Mouse (Mus musculus) embryonic facial prominence, embryonic 15.5 days (tissue): ENCODE data around the gene Sorbs1. TPM values are rescaled to one million over a fixed set of nuclear protein-coding genes. Genes with fewer than 3 reads are reported as not detected.

ENCODE experiments used
- ATAC-seq: fragments of 200-750 bp; cut with Nextera tagmentation; 2 replicates; pipeline ENCODE4 v1.8.0; 2017; ENCODE audit warnings: low read depth, moderate TSS enrichment; ENCODE audit not compliant: insufficient number of reproducible peaks, low FRiP score, low TSS enrichment
- H3K27ac ChIP-seq: fragments of 300-500 bp; sonication (generic); replicated peaks from 2 replicates; pipeline ENCODE4 v1.5.1; 2015; ENCODE audit warnings: mild to moderate bottlenecking, inconsistent platforms
- H3K27me3 ChIP-seq: fragments of 300-500 bp; sonication (generic); 2 replicates; pipeline ENCODE4 v1.6.1; 2015; ENCODE audit warnings: inconsistent platforms
- H3K36me3 ChIP-seq: fragments of 300-500 bp; sonication (generic); 2 replicates; pipeline ENCODE4 v1.6.1; 2015; ENCODE audit warnings: mild to moderate bottlenecking, inconsistent platforms
- H3K4me1 ChIP-seq: fragments of 300-500 bp; sonication (generic); 2 replicates; pipeline ENCODE4 v1.6.1; 2015; ENCODE audit warnings: inconsistent platforms
- H3K4me2 ChIP-seq: fragments of 300-500 bp; sonication (generic); replicated peaks from 2 replicates; pipeline ENCODE4 v1.6.1; 2015; ENCODE audit warnings: mild to moderate bottlenecking, inconsistent platforms
- H3K4me3 ChIP-seq: fragments of 300-500 bp; sonication (generic); replicated peaks from 2 replicates; pipeline ENCODE4 v1.5.1; 2015; ENCODE audit warnings: mild to moderate bottlenecking, inconsistent platforms
- H3K9ac ChIP-seq: fragments of 300-500 bp; sonication (generic); 2 replicates; pipeline ENCODE4 v1.6.1; 2015; ENCODE audit warnings: inconsistent platforms
- H3K9me3 ChIP-seq: fragments of 300-500 bp; sonication (generic); replicated peaks from 2 replicates; pipeline ENCODE4 v1.6.1; 2016; ENCODE audit warnings: inconsistent platforms
- WGBS: fragments of 180-500 bp; shearing (Covaris S2); methylation state at CpG from one replicate; pipeline ENCODE4 v1.1.7; 2015; 5-methylcytosine and 5-hydroxymethylcytosine counted together
- polyA plus RNA-seq: library from polyadenylated mRNA; unstranded; fragments of >200 nt; fragmentation: Nextera tagmentation; extraction: Ambion mirVana; gene quantifications from 2 replicates; pipeline ENCODE4 v1.2.1, GENCODE M21; 2015

Gene Sorbs1
- polyA plus RNA-seq, 1 experiment from 2014 or later, result 55.6 TPM

- Histone ChIP-seq H3K4me3 (no peak overlapping the region), H3K4me1 (no peaks in the 10 kb centered on the region), H3K27ac (no peak overlapping the region), H3K4me2 (no peak overlapping the region), H3K27me3 (no peaks in the 10 kb centered on the region), H3K36me3 (no peaks in the 10 kb centered on the region), H3K9me3 (no peaks in the 10 kb centered on the region), H3K9ac (no peak overlapping the region)
- 92% methylated on average over 11 of the region's 11 CpGs for WGBS
- ATAC-seq, result no peak
Measured at GRCm38 (mm10) chr19:40314252-40314651, 199.3 kb downstream of the Sorbs1 start.

- H3K27ac ChIP-seq, result no peak overlapping the region
- WGBS, result 91% methylated on average over 8 of the region's 8 CpGs
- no peaks in the 10 kb centered on the region for H3K27me3 ChIP-seq
- no peak overlapping the region for H3K4me2 ChIP-seq
- H3K4me1 ChIP-seq, result no peaks in the 10 kb centered on the region
- H3K4me3 ChIP-seq, result no peak overlapping the region
- H3K36me3 ChIP-seq, result no peaks in the 10 kb centered on the region
- no peaks in the 10 kb centered on the region for H3K9me3 ChIP-seq
- no peak for ATAC-seq
- no peak overlapping the region for H3K9ac ChIP-seq
Measured at GRCm38 (mm10) chr19:40311631-40312030, 201.9 kb downstream of the Sorbs1 start.

- Histone ChIP-seq H3K9ac (no peak overlapping the region), H3K27ac (no peak overlapping the region), H3K4me1 (no peaks in the 10 kb centered on the region), H3K27me3 (no peaks in the 10 kb centered on the region), H3K4me3 (no peak overlapping the region), H3K4me2 (no peak overlapping the region), H3K36me3 (no peaks in the 10 kb centered on the region), H3K9me3 (no peaks in the 10 kb centered on the region)
- peak; percentile 71; the same call in 1 of the 2 replicates for ATAC-seq
- 88% methylated on average over 15 of the region's 15 CpGs for WGBS
Measured at GRCm38 (mm10) chr19:40310410-40311130, 203.0 kb downstream of the Sorbs1 start.

GRCm38 (mm10) chr19:40309911-40310310 lies 203.7 kb downstream of the Sorbs1 start:
- 90% methylated on average over 12 of the region's 12 CpGs for WGBS

GRCm38 (mm10) chr19:40307550-40307949 lies 206.0 kb downstream of the Sorbs1 start:
- Histone ChIP-seq H3K9ac (no peak overlapping the region), H3K9me3 (no peaks in the 10 kb centered on the region), H3K27me3 (no peaks in the 10 kb centered on the region), H3K36me3 (no peaks in the 10 kb centered on the region), H3K4me3 (no peak overlapping the region), H3K27ac (no peak overlapping the region), H3K4me1 (peaks cover 7% of the 10 kb centered on the region), H3K4me2 (no peak overlapping the region)
- no peak for ATAC-seq
- WGBS, result 71% methylated on average over 7 of the region's 7 CpGs

More at GRCm38 (mm10) chr19:40309911-40310310, 203.7 kb downstream of the Sorbs1 start:
- no peaks in the 10 kb centered on the region for H3K27me3 ChIP-seq
- no peak for ATAC-seq
- no peak overlapping the region for H3K27ac ChIP-seq
- H3K36me3 ChIP-seq, result no peaks in the 10 kb centered on the region
- H3K9ac ChIP-seq, result no peak overlapping the region
- H3K4me3 ChIP-seq, result no peak overlapping the region
- H3K4me2 ChIP-seq, result no peak overlapping the region
- no peaks in the 10 kb centered on the region for H3K4me1 ChIP-seq
- no peaks in the 10 kb centered on the region for H3K9me3 ChIP-seq

GRCm38 (mm10) chr19:40306631-40307030 lies 206.9 kb downstream of the Sorbs1 start:
- Histone ChIP-seq H3K4me3 (no peak overlapping the region), H3K36me3 (no peaks in the 10 kb centered on the region), H3K27ac (no peak overlapping the region), H3K9me3 (no peaks in the 10 kb centered on the region), H3K27me3 (no peaks in the 10 kb centered on the region), H3K9ac (no peak overlapping the region), H3K4me1 (peaks cover 7% of the 10 kb centered on the region), H3K4me2 (no peak overlapping the region)
- no peak for ATAC-seq
- WGBS, result 43% methylated on average over 2 of the region's 2 CpGs

- Histone ChIP-seq H3K4me3 (no peak overlapping the region), H3K27me3 (no peaks in the 10 kb centered on the region), H3K27ac (no peak overlapping the region), H3K4me1 (peaks cover 7% of the 10 kb centered on the region), H3K9ac (no peak overlapping the region), H3K36me3 (no peaks in the 10 kb centered on the region), H3K9me3 (no peaks in the 10 kb centered on the region), H3K4me2 (no peak overlapping the region)
- ATAC-seq, result no peak
- 55% methylated on average over 7 of the region's 7 CpGs for WGBS
Measured at GRCm38 (mm10) chr19:40305456-40305855, 208.1 kb downstream of the Sorbs1 start.

- H3K27ac ChIP-seq, result no peak overlapping the region
- no peak overlapping the region for H3K9ac ChIP-seq
- ATAC-seq, result no peak
- WGBS, result 44% methylated on average over 9 of the region's 9 CpGs
- H3K4me2 ChIP-seq, result no peak overlapping the region; the same call in 1 of the 2 replicates
- H3K4me3 ChIP-seq, result no peak overlapping the region
- no peaks in the 10 kb centered on the region for H3K27me3 ChIP-seq
- H3K36me3 ChIP-seq, result no peaks in the 10 kb centered on the region
- no peaks in the 10 kb centered on the region for H3K9me3 ChIP-seq
- H3K4me1 ChIP-seq, result peaks cover 10% of the 10 kb centered on the region
Measured at GRCm38 (mm10) chr19:40302916-40303315, 210.7 kb downstream of the Sorbs1 start.

- Histone ChIP-seq H3K4me2 (no peak overlapping the region), H3K36me3 (no peaks in the 10 kb centered on the region), H3K9me3 (no peaks in the 10 kb centered on the region), H3K9ac (no peak overlapping the region), H3K4me3 (no peak overlapping the region), H3K27ac (no peak overlapping the region), H3K27me3 (no peaks in the 10 kb centered on the region), H3K4me1 (peaks cover 10% of the 10 kb centered on the region)
- no peak for ATAC-seq
- WGBS, result 58% methylated on average over 5 of the region's 5 CpGs
Measured at GRCm38 (mm10) chr19:40302477-40302876, 211.1 kb downstream of the Sorbs1 start.

- H3K9ac ChIP-seq, result no peak overlapping the region
- H3K4me2 ChIP-seq, result no peak overlapping the region
- H3K9me3 ChIP-seq, result no peaks in the 10 kb centered on the region
- H3K27me3 ChIP-seq, result no peaks in the 10 kb centered on the region
- H3K4me1 ChIP-seq, result peaks cover 10% of the 10 kb centered on the region
- 62% methylated on average over 12 of the region's 12 CpGs for WGBS
- no peak overlapping the region for H3K27ac ChIP-seq
- H3K36me3 ChIP-seq, result no peaks in the 10 kb centered on the region
- ATAC-seq, result no peak
- H3K4me3 ChIP-seq, result no peak overlapping the region
Measured at GRCm38 (mm10) chr19:40299983-40300759, 213.4 kb downstream of the Sorbs1 start.

GRCm38 (mm10) chr19:40299182-40299581 lies 214.4 kb downstream of the Sorbs1 start:
- Histone ChIP-seq H3K27ac (no peak overlapping the region), H3K4me2 (no peak overlapping the region), H3K9me3 (no peaks in the 10 kb centered on the region), H3K36me3 (no peaks in the 10 kb centered on the region), H3K9ac (no peak overlapping the region), H3K27me3 (no peaks in the 10 kb centered on the region), H3K4me1 (peaks cover 10% of the 10 kb centered on the region), H3K4me3 (no peak overlapping the region)
- no peak for ATAC-seq
- WGBS, result 58% methylated on average over 6 of the region's 6 CpGs
